ENCODE assay signal across 8 mouse cellular contexts in the genomic region with DNA sequence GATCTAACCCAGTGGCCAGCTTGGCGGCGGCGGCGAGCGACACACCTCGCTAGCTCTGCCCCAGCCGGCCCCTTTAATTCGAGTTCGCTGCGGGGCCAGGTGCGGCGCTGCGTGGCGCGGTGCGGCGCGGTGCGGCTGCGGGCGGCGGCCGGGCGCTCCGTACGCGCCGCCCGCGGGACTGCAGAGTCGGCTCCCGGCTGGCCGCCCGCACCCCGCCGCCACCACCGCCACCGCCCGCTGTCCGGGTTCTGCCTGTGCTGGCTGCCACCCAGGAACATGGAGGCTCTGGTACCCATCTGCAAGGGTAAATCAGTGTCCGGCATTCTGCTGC. TPM values are rescaled to one million over a fixed set of nuclear protein-coding genes. Genes with fewer than 3 reads are reported as not detected.
DNase-seq lines count a peak whose midpoint lies in the region; ATAC-seq and TF ChIP-seq lines count a peak whose summit lies in the region.

No protein-coding gene starts in this region.

- no peak overlapping the region for H3K27ac ChIP-seq in bone marrow macrophage, adult 2 months (ENCODE audit: insufficient read depth, low read depth, low read length)
- H3K27ac ChIP-seq in embryonic facial prominence, embryonic 13.5 days = no peak overlapping the region
- H3K27ac ChIP-seq in intestine, embryonic 15.5 days = no peak overlapping the region
- peak overlapping the region; percentile 87 for H3K27ac ChIP-seq in midbrain, embryonic 14.5 days (replicated peaks; ENCODE audit: low read depth, low read length)

- peak; percentile 62 to 75 for DNase-seq in left cerebral cortex, adult 18-20 months (ENCODE audit: low spot score in 2 of 2)
- DNase-seq in left cerebral cortex, adult 11 months (ENCODE audit: low spot score) = no peak
- peak; percentile 78 for DNase-seq in midbrain, embryonic 14.5 days
- DNase-seq in ovary, postnatal 14 days (ENCODE audit: low spot score) = no peak
- no peak for DNase-seq in spleen, postnatal 10 days (ENCODE audit: low spot score in 2 of 2)

- H3K4me2 ChIP-seq in embryonic facial prominence, embryonic 13.5 days = peak overlapping the region; percentile 98
- peak overlapping the region; percentile 94 for H3K4me2 ChIP-seq in intestine, embryonic 15.5 days (replicated peaks)
- peak overlapping the region; percentile 91 for H3K4me2 ChIP-seq in midbrain, embryonic 14.5 days (ENCODE audit: low read length)

- H3K27me3 ChIP-seq in embryonic facial prominence, embryonic 13.5 days = peaks cover 86% of the 10 kb centered on the region
- H3K27me3 ChIP-seq in intestine, embryonic 15.5 days (replicated peaks) = peaks cover 57% of the 10 kb centered on the region
- H3K27me3 ChIP-seq in midbrain, embryonic 14.5 days (ENCODE audit: control insufficient read depth, insufficient read depth, low read length) = peaks cover 6% of the 10 kb centered on the region; the same call in 1 of the 2 replicates

- no peak for TF ChIP-seq CTCF in bone marrow macrophage, adult 2 months (IDR thresholded peaks at IDR 0.05; ENCODE audit: low read depth, low read length)

- no peak for TF ChIP-seq POLR2A in bone marrow macrophage, adult 2 months (IDR thresholded peaks at IDR 0.05; ENCODE audit: borderline replicate concordance, low read depth, low read length)

- H3K4me3 ChIP-seq in bone marrow macrophage, adult 2 months (ENCODE audit: insufficient read depth, low read length) = peak overlapping the region; percentile 7; the same call in 1 of the 2 replicates
- peak overlapping the region; percentile 57 for H3K4me3 ChIP-seq in embryonic facial prominence, embryonic 13.5 days
- H3K4me3 ChIP-seq in intestine, embryonic 15.5 days (replicated peaks) = peak overlapping the region; percentile 43
- H3K4me3 ChIP-seq in midbrain, embryonic 14.5 days (replicated peaks; ENCODE audit: low read depth, low read length) = peak overlapping the region; percentile 76

- no peaks in the 10 kb centered on the region for H3K9me3 ChIP-seq in embryonic facial prominence, embryonic 13.5 days
- no peaks in the 10 kb centered on the region for H3K9me3 ChIP-seq in intestine, embryonic 15.5 days
- H3K9me3 ChIP-seq in midbrain, embryonic 14.5 days (ENCODE audit: control insufficient read depth, low read length) = no peaks in the 10 kb centered on the region

- H3K9ac ChIP-seq in embryonic facial prominence, embryonic 13.5 days = peak overlapping the region; percentile 67
- peak overlapping the region; percentile 34 for H3K9ac ChIP-seq in intestine, embryonic 15.5 days
- H3K9ac ChIP-seq in midbrain, embryonic 14.5 days (replicated peaks; ENCODE audit: low read length) = peak overlapping the region; percentile 85

- WGBS in embryonic facial prominence, embryonic 13.5 days = 0% methylated on average over 41 of the region's 41 CpGs
- WGBS in intestine, embryonic 15.5 days = under 1% methylated on average over 40 of the region's 41 CpGs
- WGBS in midbrain, embryonic 14.5 days = under 1% methylated on average over 35 of the region's 41 CpGs

- no peaks in the 10 kb centered on the region for H3K36me3 ChIP-seq in embryonic facial prominence, embryonic 13.5 days
- H3K36me3 ChIP-seq in intestine, embryonic 15.5 days = no peaks in the 10 kb centered on the region
- no peaks in the 10 kb centered on the region for H3K36me3 ChIP-seq in midbrain, embryonic 14.5 days (ENCODE audit: control insufficient read depth, insufficient read depth, low read length)

- peaks cover 13% of the 10 kb centered on the region for H3K4me1 ChIP-seq in bone marrow macrophage, adult 2 months (ENCODE audit: control insufficient read depth, insufficient read depth, low read length)
- H3K4me1 ChIP-seq in embryonic facial prominence, embryonic 13.5 days = peaks cover 14% of the 10 kb centered on the region
- peaks cover 20% of the 10 kb centered on the region; the same call in 1 of the 2 replicates for H3K4me1 ChIP-seq in intestine, embryonic 15.5 days (replicated peaks)
- H3K4me1 ChIP-seq in midbrain, embryonic 14.5 days (ENCODE audit: control insufficient read depth, insufficient read depth, low read length) = peaks cover 24% of the 10 kb centered on the region

- peak; percentile 1; the same call in 1 of the 2 replicates for ATAC-seq in embryonic facial prominence, embryonic 13.5 days (ENCODE audit: insufficient number of reproducible peaks, insufficient read depth, low FRiP score, low TSS enrichment, low read depth)
- peak; percentile 43 for ATAC-seq in intestine, embryonic 15.5 days
- ATAC-seq in midbrain, embryonic 14.5 days (ENCODE audit: low FRiP score, low TSS enrichment) = peak; percentile 74

RNA-seq across cellular contexts. Expression of a gene that starts 0.5 kb away (rescaled TPM):
- total RNA-seq in left cerebral cortex, adult 18-20 months (2021) = 100 to 1,000 TPM; 133 to 160 TPM
- not detected in 2 replicates for polyA plus RNA-seq in bone marrow macrophage, adult 2 months (2012; ENCODE audit: insufficient read depth, insufficient read length, missing spikeins)
- 0.07 and 0.18 TPM in 2 replicates for polyA plus RNA-seq in embryonic facial prominence, embryonic 13.5 days (2015; fragmentation: Nextera tagmentation; extraction: Ambion mirVana)
- 0.08 and 0.09 TPM in 2 replicates for polyA plus RNA-seq in intestine, embryonic 15.5 days (2015; fragmentation: Nextera tagmentation; extraction: Ambion mirVana)
- 1.5 and 2.0 TPM in 2 replicates for polyA plus RNA-seq in midbrain, embryonic 14.5 days (2014; fragmentation: Nextera tagmentation; extraction: Ambion mirVana)

Comparison
In these comparisons a context has a peak if more than half of its experiments do, and no peak if none do; other contexts are left out.
1. DNase-seq: peak in left cerebral cortex, adult 18-20 months (2 of 2) and midbrain, embryonic 14.5 days (single experiment); none in left cerebral cortex, adult 11 months (single experiment), ovary, postnatal 14 days (single experiment) and spleen, postnatal 10 days (0 of 2).
2. H3K4me3 ChIP-seq: peak in every context shown above with its lines; median percentile 76 in midbrain, embryonic 14.5 days; 57 in embryonic facial prominence, embryonic 13.5 days; 43 in intestine, embryonic 15.5 days; 7 in bone marrow macrophage, adult 2 months.
3. ATAC-seq: peak in every context shown above with its lines; median percentile 74 in midbrain, embryonic 14.5 days; 43 in intestine, embryonic 15.5 days; 1 in embryonic facial prominence, embryonic 13.5 days.
4. H3K9ac ChIP-seq: peak in every context shown above with its lines; median percentile 85 in midbrain, embryonic 14.5 days; 67 in embryonic facial prominence, embryonic 13.5 days; 34 in intestine, embryonic 15.5 days.
5. Peak in every context shown above with its lines, with median percentiles within 50 percentile points of each other: H3K4me2 ChIP-seq.